Mouse (Mus musculus): Measurements from ENCODE around the gene Zfp330.

Zfp330 gene

DNA sequence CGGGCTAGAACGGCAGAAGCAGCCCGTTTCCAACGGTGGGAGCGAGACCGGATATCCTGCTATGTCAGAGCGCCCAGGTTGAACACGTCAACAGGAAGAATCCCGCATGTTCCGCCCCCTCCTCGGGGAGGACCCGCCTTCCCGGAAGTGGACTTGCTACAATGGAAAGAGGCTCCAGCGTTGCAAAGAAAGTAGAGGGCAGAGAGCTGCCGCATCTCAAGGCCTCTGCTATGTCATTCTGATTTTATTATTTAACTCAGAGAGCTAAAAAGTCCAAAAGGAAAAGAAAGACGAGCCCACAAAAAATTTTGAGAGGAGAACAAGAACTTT, at the start of gene Zfp330:
TSS of gene Zfp330 (minus strand) at position 68 of the 330 bp plus-strand sequence.
- in situ Hi-C loops (cut with MseI, MboI), result no loop called here

DNA sequence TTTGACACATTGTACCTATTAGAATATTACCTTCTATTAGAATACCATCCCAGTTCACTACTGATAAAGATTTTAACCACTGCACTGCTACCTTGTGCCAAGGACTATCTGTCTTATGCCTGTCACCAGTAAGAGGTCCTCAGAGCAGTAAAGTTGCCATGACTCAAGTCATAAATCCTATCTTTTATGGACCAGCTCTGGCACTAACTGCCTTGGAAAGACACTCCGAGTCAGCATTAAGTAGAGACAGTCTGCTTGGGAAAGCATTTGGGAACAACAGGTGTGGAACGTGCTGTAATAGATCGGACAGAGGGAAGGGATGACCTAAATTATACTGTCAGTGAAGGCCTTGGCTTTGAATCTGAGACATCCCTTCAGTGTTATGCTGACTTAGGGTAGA, 4.0 kb upstream of the Zfp330 start:
- in situ Hi-C loops (cut with MseI, MboI), result no loop called here

DNA sequence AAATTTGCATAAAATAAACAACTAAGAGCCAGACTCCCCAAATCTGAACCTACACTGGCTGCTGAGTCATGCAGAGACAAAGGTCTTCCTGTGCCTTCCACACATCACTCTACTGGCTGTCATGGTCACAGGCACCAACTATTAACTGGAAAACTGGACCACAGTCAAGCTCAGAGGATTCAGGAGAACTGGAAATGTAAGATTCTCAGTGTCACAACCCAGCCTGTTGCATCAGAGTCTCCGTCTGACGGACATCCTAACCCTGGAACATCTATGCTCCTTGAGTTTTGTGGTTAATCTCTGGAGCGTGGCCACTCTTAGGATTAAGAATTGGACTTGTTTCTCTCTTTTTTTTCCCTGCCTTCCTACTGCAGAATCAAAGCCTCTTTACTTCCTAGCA, 3.4 kb upstream of the Zfp330 start:
- in situ Hi-C loops (cut with MseI, MboI), result no loop called here

DNA sequence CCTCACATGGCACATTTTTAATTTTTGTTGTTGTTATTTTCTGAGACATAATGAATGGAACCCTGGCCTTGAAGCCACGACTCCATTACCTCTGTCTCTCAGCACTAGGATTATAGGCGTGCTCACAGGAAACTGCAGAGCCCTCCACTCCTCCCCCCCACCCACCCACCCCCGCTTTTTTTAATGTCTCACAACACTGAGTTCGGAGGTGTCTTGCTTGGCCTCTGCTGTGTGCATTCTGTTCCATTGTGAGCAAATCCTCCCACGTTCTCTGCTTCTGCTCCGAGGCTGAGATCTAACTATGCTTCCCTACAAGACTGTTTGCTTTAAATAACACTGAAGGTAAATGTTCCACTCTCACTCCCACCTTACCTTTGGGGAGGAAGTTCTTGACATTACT, 522 bp upstream of the Zfp330 start:
- in situ Hi-C loops (cut with MseI, MboI), result no loop called here

DNA sequence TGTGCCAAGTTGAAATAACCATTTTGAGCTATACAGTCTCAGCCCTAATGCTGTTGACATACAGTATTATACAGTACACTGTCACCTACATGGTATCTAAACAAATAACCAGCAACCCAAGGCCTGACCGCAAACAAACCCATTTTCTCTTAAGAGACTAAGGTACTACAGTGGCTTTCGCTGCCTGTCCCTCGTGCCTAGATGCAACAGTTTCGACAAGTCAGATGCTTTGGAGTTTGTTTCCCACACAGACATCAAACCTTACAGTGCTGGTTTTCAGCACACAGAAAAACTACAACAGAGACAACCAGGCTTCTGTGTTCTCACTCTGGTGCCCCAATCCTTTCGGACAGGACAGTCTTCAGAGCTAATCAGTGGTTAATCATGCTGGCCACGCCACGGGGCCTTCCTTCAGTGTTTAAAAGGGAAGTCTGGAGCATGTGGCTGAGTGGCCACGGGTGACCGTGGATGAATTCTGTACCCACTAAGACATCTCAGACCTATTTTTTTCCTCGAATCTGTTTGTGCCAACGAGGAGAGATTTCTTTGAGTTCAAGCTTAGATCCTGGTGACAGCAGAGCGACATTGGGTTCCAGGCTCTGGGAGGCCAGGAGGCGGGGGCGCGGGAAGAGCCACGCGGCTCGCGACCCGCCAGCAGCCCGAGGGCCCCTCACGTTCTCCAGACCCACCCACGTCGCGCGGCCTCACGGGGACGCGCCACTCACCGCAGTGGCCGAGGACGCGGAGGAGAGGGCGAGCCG, 448 bp downstream of the Zfp330 start:
- in situ Hi-C loops (cut with MseI, MboI), result no loop called here

DNA sequence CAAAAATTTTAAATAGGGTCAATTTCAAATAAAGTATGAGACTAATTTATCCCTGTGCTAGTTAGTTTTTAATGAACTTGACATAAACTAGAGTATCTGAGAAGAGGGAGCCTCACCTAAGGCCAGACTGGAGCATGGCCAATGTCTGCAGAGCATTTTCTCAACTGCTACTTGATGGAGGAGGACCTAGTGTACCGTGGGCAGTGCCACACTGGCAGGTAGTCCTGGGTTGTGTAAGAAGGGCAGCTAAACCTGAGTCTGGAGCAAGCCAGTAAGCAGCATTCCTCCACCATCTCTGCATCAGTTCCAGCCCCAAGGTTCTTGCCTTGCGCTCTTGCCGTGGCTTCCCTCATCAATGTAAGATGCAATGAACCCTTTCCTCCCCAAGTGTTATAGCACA, 3.1 kb downstream of the Zfp330 start:
- in situ Hi-C loops (cut with MseI, MboI), result no loop called here

DNA sequence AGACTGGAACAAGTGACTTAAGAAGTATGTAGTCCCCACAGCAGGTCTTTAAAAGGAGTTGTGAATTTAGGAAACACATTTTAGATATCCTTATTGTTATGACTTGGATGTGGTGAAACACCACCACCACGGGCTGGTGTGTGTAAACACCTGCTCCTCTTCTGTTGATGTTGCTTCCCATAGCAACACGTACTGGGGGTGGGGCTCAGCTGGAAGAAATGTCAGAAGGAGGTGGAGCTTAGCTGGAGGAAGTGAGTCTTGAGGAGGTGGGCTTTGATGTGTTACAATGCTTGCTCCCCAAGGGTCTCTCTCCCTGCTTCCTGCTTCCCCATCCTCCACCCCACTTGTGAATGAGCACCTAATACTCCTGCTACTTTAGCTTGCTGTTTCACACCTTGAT, 14.9 kb downstream of the Zfp330 start:
- in situ Hi-C loops (cut with MseI, MboI), result no loop called here

DNA sequence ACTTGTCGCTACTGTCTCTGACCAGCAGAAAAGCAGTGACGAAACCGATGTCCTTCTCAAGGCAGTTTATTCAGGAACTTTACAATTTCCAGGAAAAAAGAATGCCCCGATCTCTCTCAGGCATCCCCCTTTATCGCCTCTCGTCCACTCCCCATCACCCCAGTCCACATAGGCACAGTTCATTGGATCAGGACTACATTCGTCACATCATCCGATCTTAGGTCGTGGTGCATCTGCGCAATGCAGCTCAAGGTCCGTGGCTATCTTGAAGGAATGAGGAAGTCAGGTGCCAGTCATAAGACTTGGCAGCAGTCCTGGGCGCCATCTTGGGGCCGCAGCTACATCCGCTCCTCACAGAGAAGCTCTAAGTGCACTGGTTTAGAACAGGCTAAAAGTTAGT, 19.0 kb downstream of the Zfp330 start:
- in situ Hi-C loops (cut with MseI, MboI), result no loop called here

DNA sequence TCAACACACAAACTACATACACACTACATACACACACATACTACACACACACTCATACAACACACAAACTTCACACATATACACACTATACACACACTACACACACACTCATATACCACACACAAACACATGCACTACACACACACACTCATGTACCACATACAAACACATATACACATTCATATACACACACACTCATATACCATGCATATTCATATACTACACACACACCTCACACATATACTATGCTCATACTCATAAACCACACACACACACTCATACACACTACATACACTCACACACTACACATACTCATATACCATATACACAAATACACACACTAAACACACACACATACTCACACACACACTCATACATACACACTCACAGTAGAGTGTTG, 27.3 kb downstream of the Zfp330 start:
- in situ Hi-C loops (cut with MseI, MboI), result loop anchor here (10.0 kb wide), 1 partner anchor 392 kb away; no protein-coding TSS in a partner anchor

DNA sequence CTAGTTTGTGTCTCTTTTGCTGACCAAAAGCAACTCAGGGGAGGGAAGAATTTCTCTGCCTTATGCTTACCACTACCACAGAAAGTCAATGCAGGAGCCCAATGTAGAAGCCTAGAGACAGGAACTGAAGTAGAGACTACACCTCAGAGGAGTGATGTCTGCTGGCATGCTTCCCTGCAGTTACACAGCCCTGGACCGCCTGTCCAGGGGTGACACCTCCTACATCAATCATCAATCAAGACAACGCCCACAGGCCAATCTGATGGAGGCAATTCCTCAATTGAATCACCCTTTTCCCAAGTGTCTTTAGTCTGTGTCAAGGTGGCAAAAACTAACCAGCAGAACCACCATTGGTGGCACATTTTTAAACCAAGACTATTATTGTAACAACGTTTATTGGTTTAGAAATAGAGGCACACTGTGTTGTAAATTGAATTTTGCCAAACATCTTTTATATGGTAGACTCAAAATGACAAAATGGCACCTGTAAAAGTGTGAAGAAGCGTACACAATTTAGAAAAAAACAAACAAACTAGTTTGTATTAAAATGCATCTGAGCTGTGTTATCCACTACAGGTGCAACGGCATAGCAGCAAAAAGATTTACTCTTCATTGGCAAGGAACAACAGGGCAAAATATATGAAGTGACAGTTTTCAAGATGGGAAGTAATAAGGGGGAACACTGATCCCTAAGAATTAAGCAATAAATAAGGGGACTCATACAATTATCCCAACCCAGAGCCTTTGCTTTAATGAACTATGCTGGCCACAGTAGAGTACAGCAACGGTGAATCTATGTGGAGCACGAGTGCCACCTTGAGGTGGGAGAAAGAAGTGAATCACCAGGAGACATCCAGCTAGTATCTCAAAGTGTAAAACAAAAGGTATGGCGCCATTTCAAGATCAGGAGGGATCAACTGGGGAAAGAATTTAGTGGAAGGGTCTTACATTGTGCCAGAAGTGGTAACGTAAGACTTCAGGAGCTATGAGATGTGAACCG, 29.8 kb downstream of the Zfp330 start:
- in situ Hi-C loops (cut with MseI, MboI), result loop anchor here (10.0 kb wide), 1 partner anchor 389 kb away; no protein-coding TSS in a partner anchor
